Mouse (Mus musculus) megakaryocyte, adult 5-6 weeks (primary cell): ENCODE data around the gene Rfx8. TPM values are rescaled to one million over a fixed set of nuclear protein-coding genes. Genes with fewer than 3 reads are reported as not detected.

ENCODE experiments used
- ATAC-seq: 2 replicates; pipeline ENCODE4 v1.8.0; 2016; ENCODE audit warnings: mild to moderate bottlenecking, inconsistent platforms; ENCODE audit not compliant: poor library complexity, severe bottlenecking
- total RNA-seq, 2 experiments: library from RNA; stranded (forward) in 1 of 2; stranded (reverse) in 1 of 2; fragments of 153-499, 151-499 nt in 1 of 2; fragments of 221-1000, 200-1000 nt in 1 of 2; gene quantifications; 2 replicates each; pipeline versions ENCODE4 v1.2.3 to v1.2.4; 2015 to 2017

Gene Rfx8
- total RNA-seq (2015) = not detected in 2 replicates
- total RNA-seq (2017) = not detected in 2 replicates

- no peak for ATAC-seq
Observed at GRCm38 (mm10) chr1:39720632-39721350, at the start of gene Rfx8. TSS of gene Rfx8 (minus strand) at chr1:39720997.

- ATAC-seq = no peak
Observed at GRCm38 (mm10) chr1:39770436-39770835, 49.6 kb upstream of the Rfx8 start.

- ATAC-seq = no peak
Observed at GRCm38 (mm10) chr1:39768017-39768416, 47.2 kb upstream of the Rfx8 start.

GRCm38 (mm10) chr1:39765854-39766493 is 45.2 kb upstream of the Rfx8 start:
- ATAC-seq = no peak

- ATAC-seq = peak; percentile 83
Observed at GRCm38 (mm10) chr1:39762025-39762370, 41.2 kb upstream of the Rfx8 start.

GRCm38 (mm10) chr1:39761211-39762024 is 40.6 kb upstream of the Rfx8 start:
- ATAC-seq = peak; percentile 48

GRCm38 (mm10) chr1:39760181-39760715 is 39.5 kb upstream of the Rfx8 start:
- no peak for ATAC-seq

- ATAC-seq = no peak
Observed at GRCm38 (mm10) chr1:39759231-39760175, 38.7 kb upstream of the Rfx8 start.

GRCm38 (mm10) chr1:39758244-39758643 is 37.4 kb upstream of the Rfx8 start:
- ATAC-seq = no peak

GRCm38 (mm10) chr1:39756952-39757351 is 36.2 kb upstream of the Rfx8 start:
- no peak for ATAC-seq

- ATAC-seq = peak; percentile 92
Observed at GRCm38 (mm10) chr1:39754224-39754957, 33.6 kb upstream of the Rfx8 start.

GRCm38 (mm10) chr1:39751537-39751936 is 30.7 kb upstream of the Rfx8 start:
- ATAC-seq = no peak

- ATAC-seq = no peak
Observed at GRCm38 (mm10) chr1:39749664-39750063, 28.9 kb upstream of the Rfx8 start.

- no peak for ATAC-seq
Observed at GRCm38 (mm10) chr1:39749214-39749613, 28.4 kb upstream of the Rfx8 start.

GRCm38 (mm10) chr1:39748666-39749065 is 27.9 kb upstream of the Rfx8 start:
- no peak for ATAC-seq

- no peak for ATAC-seq
Observed at GRCm38 (mm10) chr1:39746464-39746863, 25.7 kb upstream of the Rfx8 start.

- no peak for ATAC-seq
Observed at GRCm38 (mm10) chr1:39740948-39741347, 20.2 kb upstream of the Rfx8 start.

- ATAC-seq = no peak
Observed at GRCm38 (mm10) chr1:39740002-39740401, 19.2 kb upstream of the Rfx8 start.

GRCm38 (mm10) chr1:39735927-39736604 is 15.3 kb upstream of the Rfx8 start:
- ATAC-seq = peak; percentile 38; the same call in 1 of the 2 replicates
